Mouse (Mus musculus): ENCODE measurements at regions not wholly inside any gene's neighbourhood (a gene's known extent, or its start where the extent isn't known, plus 50 kb on each side); places are given as distances from the start of the nearest gene placed in this dataset.
"Not testable (repeated sequence)": the region's sequence is repeated elsewhere in the genome, so short reads cannot be mapped to it uniquely, and the experiment has no call there.

- no peak for TF ChIP-seq MAZ (IDR thresholded peaks at IDR 0.05; ENCODE audit: low read depth, low read length)
- TF ChIP-seq NELFE (IDR thresholded peaks at IDR 0.05; ENCODE audit: low read depth, low read length) = no peak
Measured at GRCm38 (mm10) chr1:35913551-35913950, 154.6 kb upstream of the Hs6st1 start (continued).

GRCm38 (mm10) chr1:35914175-35914574 is 154.0 kb upstream of the Hs6st1 start:
- H3K4me1 ChIP-seq (ENCODE audit: control insufficient read depth in 1 of 2, insufficient read depth in 2 of 2, low read length in 2 of 2); H3K79me2 ChIP-seq (ENCODE audit: control insufficient read depth, insufficient read depth, low read length, poor library complexity); H3K9me3 ChIP-seq (replicated peaks; ENCODE audit: insufficient read depth, low read length); H3K4me3 ChIP-seq (ENCODE audit: control insufficient read depth in 1 of 2, insufficient read depth in 1 of 2, low read depth in 2 of 2, low read length in 2 of 2); H3K27ac ChIP-seq (ENCODE audit: control insufficient read depth, low read depth, low read length); H3K36me3 ChIP-seq (ENCODE audit: control insufficient read depth in 1 of 2, insufficient read depth in 2 of 2, low read length in 2 of 2); H3K9ac ChIP-seq (ENCODE audit: control insufficient read depth, low read depth, low read length, poor library complexity, severe bottlenecking); H3K27me3 ChIP-seq (ENCODE audit: control insufficient read depth in 1 of 2, insufficient read depth in 2 of 2, low read length in 2 of 2); DNase-seq (ENCODE audit: low read depth, low spot score): not testable (repeated sequence)

GRCm38 (mm10) chr1:35915526-35915925 is 152.7 kb upstream of the Hs6st1 start:
- Histone ChIP-seq H3K36me3 (ENCODE audit: control insufficient read depth in 1 of 2, insufficient read depth in 2 of 2, low read length in 2 of 2) (no peaks in the 10 kb centered on the region), H3K79me2 (ENCODE audit: control insufficient read depth, insufficient read depth, low read length, poor library complexity) (no peaks in the 10 kb centered on the region), H3K4me3 (ENCODE audit: control insufficient read depth in 1 of 2, insufficient read depth in 1 of 2, low read depth in 2 of 2, low read length in 2 of 2) (no peak overlapping the region), H3K9ac (ENCODE audit: control insufficient read depth, low read depth, low read length, poor library complexity, severe bottlenecking) (no peak overlapping the region), H3K9me3 (replicated peaks; ENCODE audit: insufficient read depth, low read length) (no peaks in the 10 kb centered on the region), H3K27me3 (ENCODE audit: control insufficient read depth in 1 of 2, insufficient read depth in 2 of 2, low read length in 2 of 2) (no peaks in the 10 kb centered on the region), H3K27ac (ENCODE audit: control insufficient read depth, low read depth, low read length) (no peak overlapping the region), H3K4me1 (ENCODE audit: control insufficient read depth in 1 of 2, insufficient read depth in 2 of 2, low read length in 2 of 2) (no peaks in the 10 kb centered on the region)
- DNase-seq (ENCODE audit: low read depth, low spot score) = no peak
- TF ChIP-seq ZNF384 (IDR thresholded peaks at IDR 0.05; ENCODE audit: low read depth, low read length) (no peak), TBP (IDR thresholded peaks at IDR 0.05; ENCODE audit: low read depth, low read length) (no peak), NRF1 (IDR thresholded peaks at IDR 0.05; ENCODE audit: insufficient read depth, low read depth, low read length, poor library complexity, severe bottlenecking) (no peak)

GRCm38 (mm10) chr1:35919840-35920734 is 148.1 kb upstream of the Hs6st1 start:
- no peaks in the 10 kb centered on the region for H3K36me3 ChIP-seq (ENCODE audit: control insufficient read depth in 1 of 2, insufficient read depth in 2 of 2, low read length in 2 of 2)

More at GRCm38 (mm10) chr1:35919840-35920734, 148.1 kb upstream of the Hs6st1 start:
- no peaks in the 10 kb centered on the region for H3K4me1 ChIP-seq (ENCODE audit: control insufficient read depth in 1 of 2, insufficient read depth in 2 of 2, low read length in 2 of 2)
- no peak for TF ChIP-seq MEF2A (IDR thresholded peaks at IDR 0.05; ENCODE audit: extremely low read depth, insufficient replicate concordance, low read depth, low read length, poor library complexity, severe bottlenecking)
- no peak for TF ChIP-seq ZMIZ1 (IDR thresholded peaks at IDR 0.05; ENCODE audit: low read depth, low read length)
- TF ChIP-seq ZC3H11A (IDR thresholded peaks at IDR 0.05; ENCODE audit: low read depth, low read length) = no peak
- no peak for TF ChIP-seq ETS1 (IDR thresholded peaks at IDR 0.05; ENCODE audit: low read depth, low read length)
- no peak for TF ChIP-seq MXI1 (IDR thresholded peaks at IDR 0.05; ENCODE audit: low read depth, low read length)
- TF ChIP-seq NRF1 (IDR thresholded peaks at IDR 0.05; ENCODE audit: insufficient read depth, low read depth, low read length, poor library complexity, severe bottlenecking) = no peak
- no peak for TF ChIP-seq MAX (IDR thresholded peaks at IDR 0.05; ENCODE audit: low read length)
- TF ChIP-seq CHD2 (IDR thresholded peaks at IDR 0.05; ENCODE audit: low read length) = no peak
- no peak for TF ChIP-seq RCOR1 (IDR thresholded peaks at IDR 0.05; ENCODE audit: low read depth, low read length)
- no peak for TF ChIP-seq USF2 (IDR thresholded peaks at IDR 0.05; ENCODE audit: borderline replicate concordance in 1 of 2, insufficient read depth in 1 of 2, low read depth in 1 of 2, low read length in 2 of 2)
- no peak for TF ChIP-seq GABPA (IDR thresholded peaks at IDR 0.05; ENCODE audit: low read depth, low read length)
- no peak for TF ChIP-seq MYB (IDR thresholded peaks at IDR 0.05; ENCODE audit: low read depth, low read length)
- no peak for TF ChIP-seq TCF12 (IDR thresholded peaks at IDR 0.05; ENCODE audit: low read depth, low read length)
- no peak for TF ChIP-seq USF1 (IDR thresholded peaks at IDR 0.05; ENCODE audit: low read depth, low read length)
- TF ChIP-seq RAD21 (IDR thresholded peaks at IDR 0.05; ENCODE audit: low read depth, low read length) = no peak
- DNase-seq (ENCODE audit: low read depth, low spot score) = no peak
- H3K9me3 ChIP-seq (replicated peaks; ENCODE audit: insufficient read depth, low read length) = no peaks in the 10 kb centered on the region
- no peaks in the 10 kb centered on the region for H3K27me3 ChIP-seq (ENCODE audit: control insufficient read depth in 1 of 2, insufficient read depth in 2 of 2, low read length in 2 of 2)
- no peak overlapping the region for H3K9ac ChIP-seq (ENCODE audit: control insufficient read depth, low read depth, low read length, poor library complexity, severe bottlenecking)
- no peak overlapping the region for H3K4me3 ChIP-seq (ENCODE audit: control insufficient read depth in 1 of 2, insufficient read depth in 1 of 2, low read depth in 2 of 2, low read length in 2 of 2)
- H3K27ac ChIP-seq (ENCODE audit: control insufficient read depth, low read depth, low read length) = no peak overlapping the region
- H3K79me2 ChIP-seq (ENCODE audit: control insufficient read depth, insufficient read depth, low read length, poor library complexity) = no peaks in the 10 kb centered on the region
